Mouse (Mus musculus) urinary bladder, postnatal 14 days (tissue): ENCODE data around the gene 2310039H08Rik.

Experiments
- DNase-seq: peaks from one replicate; pipeline ENCODE4 v3.0.0; 2021; ENCODE audit warnings: low spot score

The 2310039H08Rik gene

DNA sequence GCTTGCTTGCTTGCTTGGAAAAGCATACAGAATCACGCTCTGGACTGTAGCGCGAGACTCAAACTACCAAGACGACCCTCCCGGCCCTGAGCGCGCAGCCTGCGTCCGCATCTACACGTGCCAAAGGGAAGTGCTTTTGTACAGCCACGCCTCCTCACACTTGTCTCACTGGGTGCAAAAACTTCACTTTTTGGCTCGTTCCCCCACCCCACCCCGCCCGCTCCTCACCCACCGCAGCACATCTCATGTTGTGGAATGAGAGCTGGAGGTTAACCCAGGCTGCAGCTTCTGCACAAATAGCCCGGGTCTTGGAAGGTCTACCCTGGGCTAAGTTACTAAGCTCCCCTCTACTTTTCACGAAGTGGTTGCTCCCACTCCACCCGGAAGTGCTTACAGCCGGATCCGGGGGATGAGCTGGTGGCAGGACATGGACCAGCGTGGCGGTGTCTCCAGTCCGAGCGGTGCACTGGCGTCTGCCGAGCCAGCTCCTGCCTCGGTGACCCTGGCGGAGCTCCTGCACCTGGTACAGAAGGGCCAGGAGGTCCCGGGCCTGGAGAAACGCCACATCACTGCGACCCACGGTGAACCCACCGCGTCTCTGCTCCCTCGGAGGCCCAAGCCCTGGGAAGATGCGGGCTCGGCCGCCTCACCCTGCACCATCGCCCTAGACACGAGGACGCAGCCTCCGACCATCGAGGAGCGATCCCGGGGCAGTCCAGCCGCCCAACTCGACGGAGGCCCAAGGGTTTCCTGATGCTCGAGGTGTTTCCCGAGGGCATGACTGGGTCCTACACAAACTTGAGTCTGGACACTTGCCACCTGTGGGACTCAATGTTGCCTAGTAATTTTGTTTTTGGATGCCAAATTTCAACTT is at the start of gene 2310039H08Rik:
Gene 2310039H08Rik, plus strand, starts transcription at position 232 of the 874 bp plus-strand sequence.
- peak; percentile 85 for DNase-seq

DNA sequence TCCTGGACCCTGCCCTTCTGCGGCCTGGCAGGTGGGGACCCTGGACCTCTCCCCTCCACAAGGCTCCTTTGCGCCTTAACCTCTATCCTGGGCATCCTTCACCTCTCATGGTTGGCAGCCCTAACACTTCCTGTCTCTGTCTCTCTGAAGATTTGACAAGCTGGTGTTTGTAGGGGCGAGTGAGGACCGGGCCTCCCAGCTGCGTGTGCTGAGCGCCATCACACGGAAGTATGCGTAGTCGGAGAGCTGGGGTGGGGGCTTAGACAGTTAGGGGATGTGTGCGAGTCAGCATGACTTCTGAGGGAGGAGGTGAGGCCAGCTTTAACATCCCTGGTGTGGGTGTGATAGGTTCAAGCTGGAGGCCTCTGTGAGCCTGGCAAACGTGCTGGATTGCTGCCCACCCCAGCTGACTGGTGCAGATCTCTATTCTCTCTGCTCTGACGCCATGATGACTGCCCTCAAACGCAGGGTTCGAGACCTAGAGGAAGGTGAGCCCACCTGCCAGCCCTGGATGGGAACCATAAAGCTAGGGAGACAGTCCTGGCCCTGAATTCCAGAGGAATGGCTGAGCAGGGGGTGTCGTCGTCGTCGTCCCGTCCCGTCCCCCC is 47.9 kb upstream of the 2310039H08Rik start:
- no peak for DNase-seq

DNA sequence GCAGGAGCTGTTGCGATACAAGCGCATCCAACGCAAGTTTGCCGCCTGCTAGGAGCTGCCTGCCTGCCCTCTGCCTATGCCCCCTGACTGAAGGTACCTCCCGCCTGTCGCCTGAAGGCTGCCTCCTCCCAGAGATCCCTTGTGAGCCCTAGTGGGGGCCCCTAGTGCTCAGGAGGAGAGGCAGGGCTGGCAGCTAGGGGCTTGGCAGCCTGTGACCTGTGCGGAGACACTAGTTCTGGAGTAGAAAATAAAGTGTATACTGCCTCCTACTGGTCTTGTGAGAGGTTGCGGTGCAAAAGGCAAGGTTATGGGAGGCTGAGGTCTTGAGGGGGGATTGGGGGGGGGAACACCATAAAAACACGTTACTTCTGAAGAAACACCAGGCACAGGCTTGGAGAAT is 47.2 kb upstream of the 2310039H08Rik start:
- no peak for DNase-seq

DNA sequence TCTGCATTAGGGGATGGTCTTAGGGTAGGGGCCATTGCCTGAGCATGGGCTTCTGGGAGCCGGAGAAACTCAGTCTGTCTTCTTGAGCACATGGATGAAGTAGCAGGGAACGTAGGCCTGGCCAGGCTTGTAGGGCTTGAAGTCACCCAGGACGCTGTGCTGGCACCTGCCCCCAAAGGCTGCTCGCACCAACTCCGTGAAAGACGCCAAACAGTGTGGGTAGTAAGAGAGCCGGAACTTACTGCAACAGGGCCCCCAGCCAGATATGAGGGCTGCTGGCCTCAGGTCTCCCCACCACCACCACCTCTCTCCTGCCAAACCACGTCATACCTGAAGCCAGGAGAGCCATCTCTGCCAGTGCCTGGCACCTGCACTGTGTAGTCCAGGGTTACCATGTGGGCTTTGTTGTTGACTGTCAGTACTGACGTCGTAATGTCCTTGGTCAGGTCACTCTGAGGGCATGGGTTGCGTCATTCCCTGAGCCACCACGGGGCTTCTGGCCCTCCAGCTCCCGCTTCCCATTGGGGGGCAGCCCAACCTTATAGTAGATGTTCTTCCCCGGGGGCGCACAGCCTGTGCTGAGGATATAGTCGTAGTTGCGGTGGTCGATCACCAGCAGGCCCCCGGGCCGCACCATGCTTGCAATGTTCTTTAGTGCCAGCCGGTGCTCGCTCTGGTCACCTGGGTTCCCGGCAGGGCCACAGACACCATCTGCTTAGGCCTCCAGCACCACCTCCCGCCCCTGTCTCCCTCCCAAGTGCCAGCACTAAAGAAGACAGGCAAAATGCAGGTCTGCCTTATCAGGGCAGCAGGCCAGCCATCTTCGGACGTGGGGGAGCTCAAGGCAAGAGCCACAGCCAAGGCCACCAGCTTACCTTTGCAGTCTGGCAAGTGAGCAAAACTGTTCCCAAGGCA is 46.4 kb upstream of the 2310039H08Rik start:
- no peak for DNase-seq

- DNase-seq = no peak
Observed at GRCm38 (mm10) chr17:46727271-46727670, 45.2 kb upstream of the 2310039H08Rik start.

DNA sequence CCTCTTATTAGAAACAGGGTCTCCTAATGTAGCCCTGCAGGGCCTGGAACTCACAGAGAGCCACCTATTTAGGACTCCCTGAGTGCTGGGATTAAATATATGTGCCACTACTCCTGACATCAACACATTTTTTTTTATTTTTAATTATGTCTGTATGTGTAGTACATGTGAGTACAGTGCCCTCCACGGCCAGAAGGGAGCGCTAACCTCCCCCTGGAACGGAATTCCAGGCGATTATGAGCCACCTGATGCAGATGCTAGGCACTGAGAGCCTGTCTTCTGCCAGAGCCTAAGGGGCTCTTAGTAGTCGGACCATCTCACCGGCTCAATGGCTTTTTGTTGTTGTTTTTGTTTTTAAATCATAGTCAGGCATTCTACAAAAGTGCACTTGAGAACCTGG is 44.4 kb upstream of the 2310039H08Rik start:
- no peak for DNase-seq

GRCm38 (mm10) chr17:46728496-46728895 is 43.9 kb upstream of the 2310039H08Rik start:
- no peak for DNase-seq

- peak; percentile 67 for DNase-seq
Observed at GRCm38 (mm10) chr17:46728904-46729318, 43.5 kb upstream of the 2310039H08Rik start, which contains the start of gene Gnmt. TSS of gene Gnmt (minus strand) at chr17:46729168.

DNA sequence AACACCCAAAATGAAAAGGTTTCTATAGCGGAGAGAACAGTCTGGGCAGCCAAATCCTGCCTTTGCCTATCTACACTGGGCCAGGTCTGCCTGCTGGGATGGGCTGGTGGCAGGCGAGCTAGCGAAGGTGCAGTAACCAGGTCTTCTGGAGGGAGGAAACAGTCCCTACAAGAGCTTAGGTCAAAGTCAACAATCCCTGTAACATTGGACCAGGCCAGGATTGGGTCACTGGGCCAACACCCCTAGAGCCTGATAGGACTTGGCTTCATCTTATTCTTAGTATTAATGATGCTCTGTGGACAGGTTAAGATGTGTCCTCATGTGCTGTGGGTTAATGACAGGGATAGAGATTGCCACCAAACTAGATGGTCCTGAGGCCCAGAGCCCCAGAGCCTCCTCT is 38.4 kb upstream of the 2310039H08Rik start:
- no peak for DNase-seq

GRCm38 (mm10) chr17:46735287-46735686 is 37.1 kb upstream of the 2310039H08Rik start:
- DNase-seq = no peak

DNA sequence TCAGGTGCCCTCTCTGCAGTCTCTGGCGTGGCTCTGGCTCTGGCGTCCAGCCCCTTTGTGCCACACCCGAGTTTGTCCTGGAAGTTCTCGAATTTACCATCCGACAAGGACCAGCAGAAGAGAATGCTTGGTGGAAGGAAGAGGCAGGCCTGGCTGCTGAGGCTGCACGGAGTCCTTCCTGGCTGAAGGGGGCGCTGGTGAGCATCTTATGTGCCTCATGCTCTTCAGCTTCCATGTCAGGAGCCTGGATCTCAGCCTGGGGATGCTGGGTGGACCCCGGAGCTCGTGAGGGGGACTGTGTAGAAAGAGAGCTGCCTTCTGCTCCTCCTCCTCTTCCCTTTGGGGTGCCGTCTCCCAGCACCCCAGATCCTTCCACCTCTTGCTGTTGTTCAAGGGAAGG is 36.3 kb upstream of the 2310039H08Rik start:
- peak; percentile 26 for DNase-seq

- no peak for DNase-seq
Observed at GRCm38 (mm10) chr17:46741305-46741704, 31.1 kb upstream of the 2310039H08Rik start.

DNA sequence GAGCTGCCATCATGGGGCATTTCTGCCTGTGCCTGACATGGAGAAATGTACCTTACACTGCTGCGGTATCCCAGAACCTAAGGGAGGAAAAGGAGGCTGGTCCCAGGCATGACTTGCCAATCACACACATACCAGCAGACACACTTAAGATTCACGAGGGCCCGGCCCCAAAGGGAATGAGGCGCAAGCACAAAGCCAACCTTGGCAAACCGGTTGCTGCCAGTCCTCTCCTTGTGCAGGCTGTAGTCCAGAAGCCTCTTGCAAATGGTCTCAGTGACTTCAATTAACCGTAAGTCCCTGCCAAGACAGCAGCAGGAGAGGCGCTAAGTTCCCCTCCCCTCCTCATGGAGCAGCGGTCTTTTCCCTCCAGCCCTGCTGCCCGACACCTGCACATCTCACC is 29.4 kb upstream of the 2310039H08Rik start:
- no peak for DNase-seq

DNA sequence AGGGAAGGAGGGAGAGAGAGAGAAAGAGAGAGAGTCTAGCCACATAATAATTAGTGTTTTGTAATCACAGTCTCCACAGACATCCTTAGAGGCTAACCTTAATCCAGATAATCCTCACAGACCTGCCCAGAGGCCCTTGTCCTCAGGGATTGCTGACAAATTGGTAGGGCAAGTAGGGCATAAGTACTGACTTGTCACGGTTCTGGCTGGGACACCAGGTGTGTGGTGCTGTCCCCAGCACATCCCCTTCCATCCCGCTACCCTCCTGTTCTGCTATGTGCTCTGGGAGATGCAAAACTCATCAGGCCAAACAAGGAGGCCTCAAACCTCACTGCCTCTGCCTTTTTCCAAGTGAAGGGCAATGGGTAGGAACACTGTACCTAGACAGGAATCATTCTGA is 26.9 kb upstream of the 2310039H08Rik start:
- DNase-seq = no peak

- DNase-seq = no peak
Observed at GRCm38 (mm10) chr17:46747234-46747633, 25.2 kb upstream of the 2310039H08Rik start.

- no peak for DNase-seq
Observed at GRCm38 (mm10) chr17:46747806-46748205, 24.6 kb upstream of the 2310039H08Rik start.

GRCm38 (mm10) chr17:46749282-46749681 is 23.2 kb upstream of the 2310039H08Rik start:
- no peak for DNase-seq

DNA sequence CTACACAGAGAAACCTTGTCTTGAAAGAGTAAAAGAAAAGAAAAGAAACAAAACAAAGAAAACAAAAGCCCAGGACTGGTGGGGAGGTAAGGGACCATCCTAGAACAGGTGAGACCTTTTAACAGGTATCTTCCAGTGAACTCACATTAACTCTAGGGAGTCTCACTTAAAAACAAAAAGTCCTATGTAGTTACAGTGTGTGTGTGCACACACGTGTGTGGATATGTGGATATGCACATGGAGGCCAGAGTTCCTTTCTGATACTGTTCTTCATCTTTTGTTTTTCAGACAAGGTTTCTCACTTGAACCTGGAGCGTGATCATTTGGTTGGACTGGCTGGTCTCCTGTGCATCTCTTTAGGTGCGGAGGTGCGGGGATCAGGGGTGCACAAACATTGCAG is 21.9 kb upstream of the 2310039H08Rik start:
- no peak for DNase-seq

DNA sequence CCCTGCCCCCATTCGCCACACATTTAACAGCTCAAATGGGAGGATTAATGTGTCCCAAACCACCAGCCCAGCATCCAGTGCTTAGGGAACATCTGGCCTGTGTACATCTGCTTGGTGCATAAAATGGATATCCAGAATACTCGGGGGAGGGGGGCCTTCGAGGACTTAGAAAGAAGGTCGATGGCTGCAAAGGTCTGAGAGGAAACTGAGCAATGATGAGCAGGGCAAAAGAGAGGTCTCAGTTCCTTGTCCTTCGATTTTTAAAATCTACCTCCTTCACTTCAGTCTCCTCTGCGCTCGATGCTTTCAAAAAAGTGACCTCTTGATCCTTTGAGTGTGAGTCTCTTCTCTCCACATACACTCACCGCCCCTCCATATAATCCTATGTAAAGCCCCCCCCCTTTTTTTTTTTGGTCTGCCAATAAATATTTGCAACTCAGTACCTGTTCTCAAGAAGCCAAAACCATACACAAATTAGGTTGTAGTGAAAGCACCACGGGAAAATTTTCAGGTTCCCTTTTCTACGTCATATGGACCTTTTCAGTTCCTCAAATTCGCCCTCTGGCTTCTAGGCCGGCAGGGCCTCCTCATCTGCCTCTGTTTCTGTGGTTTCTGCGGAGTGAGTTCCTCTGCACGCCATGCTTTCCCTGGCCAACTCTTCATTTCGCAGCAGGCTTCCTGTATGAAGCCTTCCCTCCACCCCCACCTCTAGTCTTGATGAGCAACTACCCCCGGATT is 21.2 kb upstream of the 2310039H08Rik start:
- DNase-seq = no peak

GRCm38 (mm10) chr17:46751794-46752556 is 20.5 kb upstream of the 2310039H08Rik start, which contains the start of gene Cnpy3:
TSS of gene Cnpy3 (minus strand) at chr17:46752214.
- peak; percentile 98 for DNase-seq

- DNase-seq = no peak
Observed at GRCm38 (mm10) chr17:46758753-46759152, 13.7 kb upstream of the 2310039H08Rik start.
